Mouse (Mus musculus): ENCODE results near the gene Sox30. TPM values are rescaled to one million over a fixed set of nuclear protein-coding genes. Genes with fewer than 3 reads are reported as not detected.

Gene Sox30
- total and polyA plus RNA-seq, 3 experiments: not detected

DNA sequence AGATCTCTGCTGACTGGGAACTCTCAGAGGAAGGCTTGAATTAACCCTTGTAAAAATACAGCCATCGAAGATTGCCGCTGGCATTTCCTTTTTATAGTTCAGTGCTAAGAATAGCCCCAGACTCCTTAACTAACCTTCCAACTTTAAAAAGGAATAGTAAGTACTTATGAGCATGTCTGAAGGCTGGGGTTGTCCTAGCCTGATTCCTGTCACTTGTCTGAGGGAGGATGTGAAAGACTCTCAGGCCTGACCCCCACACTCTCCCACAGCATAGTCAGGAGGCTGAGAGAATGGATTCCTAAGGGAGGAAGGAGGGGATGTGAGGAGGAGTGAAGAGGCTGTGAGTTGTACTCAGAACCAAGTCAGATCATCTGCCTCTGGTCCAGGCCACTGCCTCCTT is 49.4 kb downstream of the Sox30 start:
- H3K27ac ChIP-seq (ENCODE audit: insufficient read depth, low read depth): no peak overlapping the region
- no peak overlapping the region for H3K4me2 ChIP-seq (ENCODE audit: insufficient read depth, low read depth, poor library complexity, severe bottlenecking)
- in situ Hi-C loops (cut with MboI; ENCODE audit: low pct_ligation_motif_present, low pct_unique_long_range_greater_than_20kb, low sequenced_read_pairs): no loop called here
- peaks cover 0 to 15% of the 10 kb centered on the region in 2 experiments; a peak in 2 of 4 replicates for H3K4me1 ChIP-seq (ENCODE audit: control insufficient read depth in 1 of 2, insufficient read depth in 2 of 2)
- TF ChIP-seq CHD1 (IDR thresholded peaks at IDR 0.05; ENCODE audit: low read depth, low read length) (no peak), ELF1 (IDR thresholded peaks at IDR 0.05; ENCODE audit: low read depth, low read length) (no peak), HCFC1 (IDR thresholded peaks at IDR 0.05; ENCODE audit: low read depth, low read length) (no peak), MYC (IDR thresholded peaks at IDR 0.05; ENCODE audit: low read depth, low read length) (no peak)
- H3K9me3 ChIP-seq (replicated peaks; ENCODE audit: low read length): peaks cover 2% of the 10 kb centered on the region
- no peaks in the 10 kb centered on the region for H3K36me3 ChIP-seq (replicated peaks in 1 of 2; ENCODE audit: control insufficient read depth in 1 of 2, insufficient read depth in 1 of 2, low read length in 1 of 2)
- H3K9ac ChIP-seq (ENCODE audit: insufficient read depth, low read depth): no peak overlapping the region
- no peaks in the 10 kb centered on the region for H3K79me2 ChIP-seq (replicated peaks; ENCODE audit: control insufficient read depth, extremely low read depth, insufficient read depth, poor library complexity, severe bottlenecking)
- H3K27me3 ChIP-seq (replicated peaks): no peaks in the 10 kb centered on the region
- dilution Hi-C loops (cut with MboI; ENCODE audit: extremely low pct_ligation_motif_present, extremely low pct_unique_long_range_greater_than_20kb, low sequenced_read_pairs): no loop called here
- no peak overlapping the region for H3K4me3 ChIP-seq (replicated peaks in 1 of 3; ENCODE audit: low read depth in 2 of 3, low read length in 2 of 3, poor library complexity in 1 of 3)
- no peak for DNase-seq (ENCODE audit: extremely low read depth)

DNA sequence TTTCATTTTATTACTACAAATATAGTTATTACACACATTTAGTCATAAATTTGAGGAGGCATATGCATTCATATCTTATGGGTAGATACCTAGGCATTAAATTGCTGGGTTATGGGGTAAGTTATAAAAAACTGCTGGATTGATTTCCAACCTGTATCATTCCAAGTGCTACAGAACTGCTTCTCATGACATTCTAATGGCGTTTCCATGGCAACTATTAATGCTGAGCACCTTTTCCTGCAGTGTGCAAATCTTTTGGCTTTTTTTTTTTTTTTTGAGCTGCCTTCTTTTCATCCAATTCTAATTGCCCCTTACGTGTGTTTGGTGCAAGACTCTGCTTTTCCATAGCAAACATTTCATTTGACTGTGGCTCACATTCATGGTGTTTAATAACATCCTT is 49.9 kb downstream of the Sox30 start:
- H3K36me3 ChIP-seq (replicated peaks in 1 of 2; ENCODE audit: control insufficient read depth in 1 of 2, insufficient read depth in 1 of 2, low read length in 1 of 2): no peaks in the 10 kb centered on the region
- no peak for DNase-seq (ENCODE audit: extremely low read depth)
- TF ChIP-seq MAFK (IDR thresholded peaks at IDR 0.05; ENCODE audit: insufficient replicate concordance, low read length) (no peak), RAD21 (IDR thresholded peaks at IDR 0.05; ENCODE audit: low read depth, low read length) (no peak), USF2 (conservative IDR thresholded peaks at IDR 0.05; ENCODE audit: low read depth, low read length) (no peak), ZC3H11A (IDR thresholded peaks at IDR 0.05; ENCODE audit: low read depth, low read length) (no peak), KAT2A (IDR thresholded peaks at IDR 0.05; ENCODE audit: insufficient replicate concordance, low read length) (no peak), EP300 (IDR thresholded peaks at IDR 0.05; ENCODE audit: low read length) (no peak), TCF12 (IDR thresholded peaks at IDR 0.05; ENCODE audit: low read depth, low read length) (no peak), MYC (IDR thresholded peaks at IDR 0.05; ENCODE audit: low read depth, low read length) (no peak), E2F4 (IDR thresholded peaks at IDR 0.05; ENCODE audit: insufficient replicate concordance, low read depth, low read length) (no peak), MEF2A (IDR thresholded peaks at IDR 0.05; ENCODE audit: borderline replicate concordance, low read depth, low read length) (no peak)
- peaks cover 0 to 15% of the 10 kb centered on the region in 2 experiments; a peak in 2 of 4 replicates for H3K4me1 ChIP-seq (ENCODE audit: control insufficient read depth in 1 of 2, insufficient read depth in 2 of 2)
- no peaks in the 10 kb centered on the region for H3K79me2 ChIP-seq (replicated peaks; ENCODE audit: control insufficient read depth, extremely low read depth, insufficient read depth, poor library complexity, severe bottlenecking)
- no peaks in the 10 kb centered on the region for H3K27me3 ChIP-seq (replicated peaks)
- H3K9ac ChIP-seq (ENCODE audit: insufficient read depth, low read depth): no peak overlapping the region
- H3K4me2 ChIP-seq (ENCODE audit: insufficient read depth, low read depth, poor library complexity, severe bottlenecking): no peak overlapping the region
- H3K9me3 ChIP-seq (replicated peaks; ENCODE audit: low read length): peaks cover 2% of the 10 kb centered on the region
- dilution Hi-C loops (cut with MboI; ENCODE audit: extremely low pct_ligation_motif_present, extremely low pct_unique_long_range_greater_than_20kb, low sequenced_read_pairs): no loop called here
- in situ Hi-C loops (cut with MboI; ENCODE audit: low pct_ligation_motif_present, low pct_unique_long_range_greater_than_20kb, low sequenced_read_pairs): loop anchor here (10.0 kb wide), 1 partner anchor 165 kb away; no protein-coding TSS in a partner anchor
- H3K27ac ChIP-seq (ENCODE audit: insufficient read depth, low read depth): no peak overlapping the region
- H3K4me3 ChIP-seq (replicated peaks in 1 of 3; ENCODE audit: low read depth in 2 of 3, low read length in 2 of 3, poor library complexity in 1 of 3): no peak overlapping the region

DNA sequence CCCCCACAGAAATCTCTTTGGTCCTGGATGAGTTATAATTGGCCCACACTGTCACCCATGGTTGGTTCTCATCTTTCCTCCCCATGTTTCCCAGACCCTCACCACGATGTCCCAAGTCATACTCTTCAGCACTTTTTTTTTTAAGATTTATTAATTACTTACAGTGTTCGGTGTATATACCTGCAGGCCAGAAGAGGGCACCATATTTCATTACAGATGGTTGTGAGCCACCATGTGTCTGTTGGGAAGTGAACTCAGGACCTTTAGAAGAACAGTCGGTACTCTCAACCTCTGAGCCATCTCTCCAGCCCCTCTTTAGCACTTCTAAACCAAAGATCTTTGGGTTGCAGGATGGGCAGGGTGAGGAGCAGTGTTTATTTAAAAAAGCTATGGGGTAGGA is 51.4 kb downstream of the Sox30 start:
- Histone ChIP-seq H3K9ac (ENCODE audit: insufficient read depth, low read depth) (no peak overlapping the region), H3K27ac (ENCODE audit: insufficient read depth, low read depth) (no peak overlapping the region), H3K27me3 (replicated peaks) (no peaks in the 10 kb centered on the region), H3K4me2 (ENCODE audit: insufficient read depth, low read depth, poor library complexity, severe bottlenecking) (no peak overlapping the region), H3K79me2 (replicated peaks; ENCODE audit: control insufficient read depth, extremely low read depth, insufficient read depth, poor library complexity, severe bottlenecking) (no peaks in the 10 kb centered on the region), H3K36me3 (replicated peaks in 1 of 2; ENCODE audit: control insufficient read depth in 1 of 2, insufficient read depth in 1 of 2, low read length in 1 of 2) (no peaks in the 10 kb centered on the region), H3K4me3 (replicated peaks in 1 of 3; ENCODE audit: low read depth in 2 of 3, low read length in 2 of 3, poor library complexity in 1 of 3) (no peak overlapping the region), H3K4me1 (ENCODE audit: control insufficient read depth in 1 of 2, insufficient read depth in 2 of 2) (peaks cover 0 to 15% of the 10 kb centered on the region in 2 experiments; a peak in 2 of 4 replicates), H3K9me3 (replicated peaks; ENCODE audit: low read length) (peaks cover 2% of the 10 kb centered on the region)
- DNase-seq (ENCODE audit: extremely low read depth): peak; percentile 69
- in situ Hi-C loops (cut with MboI; ENCODE audit: low pct_ligation_motif_present, low pct_unique_long_range_greater_than_20kb, low sequenced_read_pairs) (loop anchor here (10.0 kb wide), 1 partner anchor 163 kb away; no protein-coding TSS in a partner anchor), dilution Hi-C loops (cut with MboI; ENCODE audit: extremely low pct_ligation_motif_present, extremely low pct_unique_long_range_greater_than_20kb, low sequenced_read_pairs) (no loop called here)
- TF ChIP-seq MAZ (IDR thresholded peaks at IDR 0.05; ENCODE audit: low read depth, low read length) (no peak), ETS1 (conservative IDR thresholded peaks at IDR 0.05; ENCODE audit: low read depth, low read length) (no peak), CHD2 (IDR thresholded peaks at IDR 0.05; ENCODE audit: low read length) (no peak), MYC (IDR thresholded peaks at IDR 0.05; ENCODE audit: low read depth, low read length) (peak; percentile 67), RAD21 (IDR thresholded peaks at IDR 0.05; ENCODE audit: low read depth, low read length) (peak; percentile 53), ZC3H11A (IDR thresholded peaks at IDR 0.05; ENCODE audit: low read depth, low read length) (peak; percentile 16; the same call in 1 of the 2 replicates), SMC3 (IDR thresholded peaks at IDR 0.05; ENCODE audit: low read depth, low read length) (peak; percentile 66), CTCF (conservative IDR thresholded peaks at IDR 0.05 in 1 of 2, IDR thresholded peaks at IDR 0.05 in 1 of 2; ENCODE audit: low read depth in 2 of 2, low read length in 2 of 2) (peak; percentile 19 to 76), ZNF384 (IDR thresholded peaks at IDR 0.05; ENCODE audit: low read depth, low read length) (peak; percentile 91)
